Mouse (Mus musculus): ENCODE results near the gene Creb3l1.

DNA sequence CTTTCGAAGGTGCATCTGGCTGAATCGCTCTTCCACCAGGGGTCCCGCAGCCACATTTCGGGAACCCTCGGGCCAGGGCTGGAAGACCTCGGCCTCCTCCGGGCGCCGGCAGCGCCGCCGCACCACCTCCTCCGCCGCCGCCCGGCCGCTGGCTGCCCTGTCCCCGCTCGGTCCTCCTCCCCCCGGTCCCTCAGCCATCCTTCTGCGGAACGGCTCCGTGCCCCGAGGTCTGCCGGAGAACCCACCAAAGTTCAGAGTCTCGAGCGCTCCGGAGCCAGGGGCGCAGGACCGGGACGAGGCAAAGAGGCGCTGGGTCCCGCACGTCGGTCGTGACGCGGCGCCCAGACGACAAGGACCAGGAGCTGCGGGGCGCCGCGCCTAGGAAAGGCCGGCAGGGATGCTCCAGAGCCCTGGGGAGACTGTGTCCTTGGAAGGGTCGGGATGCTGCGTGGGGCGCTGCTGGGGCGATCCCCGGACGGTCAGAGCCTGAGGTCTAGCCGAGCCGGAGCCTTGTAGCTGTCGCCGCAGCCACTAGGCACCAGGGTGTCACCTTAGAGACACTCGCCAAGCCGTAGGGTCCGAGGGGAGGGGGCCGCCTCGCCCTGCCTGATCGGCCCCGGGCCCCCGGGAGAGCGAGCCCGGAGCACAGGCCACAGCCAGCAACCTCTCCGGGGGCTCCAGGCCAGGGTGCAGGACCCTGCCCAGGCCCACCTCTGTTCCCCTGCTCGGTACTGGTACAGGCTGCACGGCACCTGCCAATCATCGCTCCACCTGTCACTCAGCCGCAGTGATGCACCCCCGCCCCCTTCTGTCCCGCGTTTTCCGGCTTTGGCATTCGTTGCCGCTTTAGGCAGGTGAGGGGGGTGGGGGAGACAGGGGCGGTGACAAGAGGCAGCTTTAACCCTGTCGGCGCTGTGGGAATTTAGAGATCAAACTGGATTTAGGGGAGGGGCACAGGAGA, 48.4 kb downstream of the Creb3l1 start, which contains the start of gene Dgkz:
- no peak for TF ChIP-seq CTCF (IDR thresholded peaks at IDR 0.05; ENCODE audit: low read depth)
- no peak for TF ChIP-seq EP300 (IDR thresholded peaks at IDR 0.05; ENCODE audit: low read depth)

Data from heart, postnatal 0 days (tissue).